Mouse (Mus musculus): Measurements from ENCODE around the gene Elp5. TPM values are rescaled to one million over a fixed set of nuclear protein-coding genes. Genes with fewer than 3 reads are reported as not detected.

Elp5 gene
- polyA plus RNA-seq, 1 experiment from 2014 or later: 154 TPM

DNA sequence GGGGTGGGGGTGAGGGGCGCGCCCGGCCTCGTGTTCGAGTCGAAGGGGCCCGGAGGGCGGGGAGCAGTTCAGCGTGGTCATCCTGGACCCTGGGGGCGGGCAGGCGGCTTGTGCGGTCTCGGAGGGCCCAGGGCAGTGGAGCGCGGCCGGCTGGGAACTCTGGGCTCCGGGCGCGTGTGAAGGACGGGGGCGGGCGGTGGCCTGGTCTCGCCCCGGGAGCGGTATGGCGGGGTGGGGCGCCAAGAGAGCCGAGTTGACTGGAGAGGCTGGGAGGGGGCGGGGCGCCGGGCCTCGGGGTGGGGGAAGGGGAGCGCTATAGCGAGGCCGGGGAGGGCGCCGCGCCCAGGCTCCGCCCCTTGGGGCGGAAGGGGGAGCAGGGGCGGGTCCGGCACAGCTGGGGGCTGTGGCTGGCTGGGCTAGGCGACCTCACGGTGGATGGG, 14.8 kb upstream of the Elp5 start:
- ATAC-seq (ENCODE audit: low FRiP score): peak; percentile 9; the same call in 1 of the 2 replicates
- Histone ChIP-seq H3K36me3 (peaks cover 43% of the 10 kb centered on the region), H3K9me3 (no peaks in the 10 kb centered on the region), H3K27me3 (no peaks in the 10 kb centered on the region), H3K4me3 (peak overlapping the region; percentile 91), H3K4me1 (replicated peaks) (peaks cover 57% of the 10 kb centered on the region), H3K9ac (peak overlapping the region; percentile 94), H3K27ac (peak overlapping the region; percentile 97), H3K4me2 (peak overlapping the region; percentile 71)
- WGBS: 2% methylated on average over 31 of the region's 44 CpGs

DNA sequence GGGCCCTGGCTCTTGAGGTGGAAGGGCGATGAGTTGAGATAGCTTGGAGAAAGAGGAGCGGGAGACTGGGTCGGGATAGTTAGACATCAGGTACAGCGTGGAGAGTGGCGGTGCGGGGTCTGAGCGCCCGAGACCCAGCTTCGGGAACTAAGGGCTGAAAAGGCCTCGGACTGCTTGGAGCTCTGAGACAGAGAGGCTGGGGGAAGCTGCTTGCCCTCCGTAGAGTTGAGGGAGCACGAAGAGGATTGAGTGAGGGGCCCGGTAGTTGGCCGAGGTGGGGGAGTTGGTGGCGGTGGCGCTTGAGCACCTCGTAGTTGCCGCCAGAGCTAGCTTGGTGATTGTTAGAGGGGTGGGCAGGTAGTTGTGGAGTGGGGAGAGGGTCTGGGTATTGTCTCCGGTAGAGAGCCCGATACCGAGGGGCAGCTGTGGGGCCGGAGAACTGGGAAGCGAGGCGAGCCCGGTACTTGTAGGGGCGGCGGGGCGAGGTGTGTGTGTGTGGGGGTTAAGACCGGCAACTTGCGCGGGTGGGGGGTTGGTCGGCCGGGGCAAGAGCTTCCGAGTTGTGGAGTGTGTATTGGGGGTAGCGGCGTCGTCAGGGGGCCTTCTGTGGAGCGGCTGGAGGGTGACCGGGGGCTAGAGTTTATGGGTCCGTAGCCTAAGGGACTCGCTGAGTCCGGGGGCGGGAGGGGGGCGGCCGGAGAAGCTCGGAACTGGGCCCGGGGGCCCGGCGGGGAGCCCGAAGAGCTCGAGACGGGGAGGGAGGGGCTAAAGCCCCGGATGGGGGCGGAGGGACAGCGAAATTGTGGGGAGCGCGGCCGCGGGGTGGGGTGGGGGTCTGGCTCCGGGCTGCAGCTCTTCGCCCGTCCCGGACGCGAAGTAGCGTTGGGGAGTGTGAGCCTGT, 14.1 kb upstream of the Elp5 start:
- Histone ChIP-seq H3K4me3 (peak overlapping the region; percentile 91), H3K9ac (peak overlapping the region; percentile 94), H3K4me1 (replicated peaks) (peaks cover 50% of the 10 kb centered on the region), H3K9me3 (no peaks in the 10 kb centered on the region), H3K36me3 (peaks cover 40% of the 10 kb centered on the region), H3K27me3 (no peaks in the 10 kb centered on the region), H3K27ac (peak overlapping the region; percentile 97), H3K4me2 (peak overlapping the region; percentile 71)
- WGBS: under 1% methylated on average over 65 of the region's 66 CpGs
- ATAC-seq (ENCODE audit: low FRiP score): peak; percentile 3

DNA sequence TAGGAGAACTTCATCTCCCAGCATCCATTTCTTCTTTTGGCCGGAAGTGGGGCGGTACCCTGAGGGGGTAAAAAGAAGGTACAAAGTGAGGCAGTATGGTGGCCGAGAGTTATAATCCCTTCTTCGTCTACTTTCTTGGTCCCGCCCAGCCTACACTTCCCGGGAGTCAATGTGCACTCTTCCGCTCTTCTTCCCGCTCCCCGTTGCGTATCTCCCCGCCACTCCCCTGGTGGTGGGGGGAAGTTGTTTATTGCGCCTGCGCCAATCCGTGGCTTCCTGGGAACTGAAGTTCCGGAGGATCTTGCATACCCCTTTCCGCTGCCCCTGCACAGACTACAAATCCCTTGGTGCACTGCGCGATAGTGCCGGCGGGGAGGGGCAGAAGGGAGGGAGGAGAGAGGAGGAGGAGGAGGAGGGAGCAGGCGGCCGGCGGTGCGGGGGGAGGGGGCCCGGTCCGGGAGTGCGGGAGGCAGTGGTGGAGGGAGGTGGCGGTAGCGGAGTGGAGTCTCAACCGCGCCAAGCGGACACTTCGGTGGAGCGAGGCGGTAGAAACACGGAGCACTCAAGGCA, 13.2 kb upstream of the Elp5 start, which contains the start of gene Phf23:
Phf23 (plus strand) TSS at position 387 of the 570 bp plus-strand sequence.
- peak within 1 kb of the TSS; percentile 71 for H3K4me2 ChIP-seq
- no peaks in the 10 kb centered on the region for H3K9me3 ChIP-seq
- peaks cover 48% of the 10 kb centered on the region for H3K4me1 ChIP-seq (replicated peaks)
- ATAC-seq (ENCODE audit: low FRiP score): peak; percentile 85
- no peaks in the 10 kb centered on the region for H3K27me3 ChIP-seq
- peaks cover 40% of the 10 kb centered on the region for H3K36me3 ChIP-seq
- peak within 1 kb of the TSS; percentile 94 for H3K9ac ChIP-seq
- H3K27ac ChIP-seq: peak within 1 kb of the TSS; percentile 97
- peak within 1 kb of the TSS; percentile 91 for H3K4me3 ChIP-seq
- WGBS: under 1% methylated on average over 36 of the region's 36 CpGs

DNA sequence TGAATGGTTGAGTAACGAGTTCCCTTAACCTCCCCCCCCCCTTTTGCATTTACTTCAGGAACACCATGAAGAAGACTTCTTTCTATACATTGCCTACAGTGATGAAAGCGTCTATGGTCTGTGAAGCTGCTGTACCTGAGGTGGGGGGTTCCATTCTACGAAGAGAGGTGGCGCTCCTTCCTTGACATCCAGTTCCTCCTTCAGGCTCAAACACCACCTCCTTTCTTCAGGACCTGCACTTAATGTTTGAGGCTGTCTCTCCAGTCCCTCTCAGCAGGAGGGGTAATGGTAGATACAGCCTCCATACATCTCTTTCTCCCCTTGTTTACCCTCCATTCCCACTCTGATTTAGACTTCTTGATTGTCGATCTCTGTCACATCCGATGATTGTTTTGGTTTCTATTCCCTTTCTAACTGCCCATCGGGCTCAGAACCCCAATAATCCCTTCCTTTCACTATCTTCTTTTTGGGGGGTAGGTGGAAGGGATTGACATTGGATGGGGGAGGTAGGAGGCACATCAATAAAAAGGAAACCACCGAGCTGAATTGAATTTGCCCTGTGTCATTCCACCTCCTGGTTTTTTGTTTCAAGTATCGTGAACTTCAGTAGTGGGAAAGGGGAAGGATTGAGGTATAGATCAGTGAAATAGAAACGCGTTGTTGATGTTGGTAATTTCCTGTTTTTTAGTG, 12.2 kb upstream of the Elp5 start:
- peaks cover 43% of the 10 kb centered on the region for H3K4me1 ChIP-seq (replicated peaks)
- ATAC-seq (ENCODE audit: low FRiP score): no peak
- peaks cover 45% of the 10 kb centered on the region for H3K36me3 ChIP-seq
- no peak overlapping the region for H3K27ac ChIP-seq
- H3K4me2 ChIP-seq: no peak overlapping the region
- H3K27me3 ChIP-seq: no peaks in the 10 kb centered on the region
- 92% methylated on average over 11 of the region's 11 CpGs for WGBS
- H3K9me3 ChIP-seq: no peaks in the 10 kb centered on the region
- H3K9ac ChIP-seq: no peak overlapping the region
- no peak overlapping the region for H3K4me3 ChIP-seq

DNA sequence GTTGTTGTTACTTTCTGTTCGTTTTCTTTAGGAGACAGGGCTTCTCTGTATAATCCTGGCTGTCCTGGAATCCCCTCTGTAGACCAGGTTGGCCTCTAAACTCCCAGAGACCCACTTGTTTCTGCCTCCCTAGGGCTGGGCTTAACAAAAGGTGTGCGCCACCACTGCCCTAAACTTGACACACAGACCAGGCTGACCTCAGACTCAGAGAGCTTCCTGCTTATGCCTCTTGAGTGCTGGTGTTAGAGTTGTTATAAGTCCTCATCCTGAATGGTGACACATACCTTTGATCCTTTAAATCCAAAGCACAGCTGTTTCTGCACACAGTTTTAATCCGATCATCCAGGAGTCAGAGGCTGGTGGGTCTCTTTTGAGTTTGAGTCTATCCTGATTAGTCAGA, 10.6 kb upstream of the Elp5 start:
- Histone ChIP-seq H3K27me3 (no peaks in the 10 kb centered on the region), H3K4me2 (peak overlapping the region; percentile 78), H3K4me3 (peak overlapping the region; percentile 81), H3K27ac (no peak overlapping the region), H3K4me1 (replicated peaks) (peaks cover 31% of the 10 kb centered on the region), H3K9me3 (no peaks in the 10 kb centered on the region), H3K9ac (peak overlapping the region; percentile 92), H3K36me3 (peaks cover 45% of the 10 kb centered on the region)
- 95% methylated on average over 3 of the region's 3 CpGs for WGBS
- no peak for ATAC-seq (ENCODE audit: low FRiP score)

DNA sequence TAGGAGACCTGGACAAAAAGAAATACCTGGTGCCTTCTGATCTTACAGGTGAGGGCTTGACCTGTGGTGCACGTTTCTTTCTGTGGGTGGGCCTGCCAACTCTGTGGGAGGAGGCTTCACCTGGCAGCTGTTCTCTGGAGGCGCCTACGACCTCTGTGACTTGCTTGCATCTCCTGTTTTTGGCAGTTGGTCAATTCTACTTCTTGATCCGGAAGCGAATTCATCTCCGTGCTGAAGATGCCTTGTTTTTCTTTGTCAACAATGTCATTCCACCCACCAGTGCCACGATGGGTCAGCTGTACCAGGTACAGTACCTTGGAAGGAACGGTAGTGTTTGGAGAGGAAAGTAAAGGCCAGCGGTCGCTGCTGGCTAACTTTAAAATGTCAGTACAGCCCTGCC, 10.1 kb upstream of the Elp5 start:
- H3K27me3 ChIP-seq: no peaks in the 10 kb centered on the region
- H3K27ac ChIP-seq: peak overlapping the region; percentile 69; the same call in 1 of the 2 replicates
- WGBS: 88% methylated on average over 10 of the region's 10 CpGs
- H3K4me3 ChIP-seq: peak overlapping the region; percentile 81
- no peak for ATAC-seq (ENCODE audit: low FRiP score)
- H3K4me1 ChIP-seq (replicated peaks): peaks cover 26% of the 10 kb centered on the region
- no peaks in the 10 kb centered on the region for H3K9me3 ChIP-seq
- H3K36me3 ChIP-seq: peaks cover 48% of the 10 kb centered on the region
- H3K9ac ChIP-seq: peak overlapping the region; percentile 92
- peak overlapping the region; percentile 78 for H3K4me2 ChIP-seq

DNA sequence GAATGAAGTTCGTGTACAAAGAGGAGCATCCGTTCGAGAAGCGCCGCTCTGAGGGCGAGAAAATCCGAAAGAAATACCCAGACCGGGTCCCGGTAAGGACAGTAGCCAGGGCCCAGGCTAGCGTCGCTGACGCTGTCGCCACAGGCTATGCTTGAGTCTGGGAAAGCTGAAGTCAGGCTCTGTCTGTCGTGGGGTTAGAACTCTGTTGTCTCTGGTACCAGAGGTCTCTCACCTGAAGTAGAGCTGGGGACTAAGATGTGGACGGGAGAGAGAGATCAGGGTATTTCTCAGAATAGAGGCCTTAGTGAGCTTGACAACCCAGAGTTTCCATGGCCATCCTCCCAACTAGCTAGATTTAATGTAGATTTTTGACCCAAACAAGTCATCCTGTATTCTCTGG, 9.4 kb upstream of the Elp5 start:
- Histone ChIP-seq H3K36me3 (peaks cover 52% of the 10 kb centered on the region), H3K4me2 (peak overlapping the region; percentile 78), H3K27ac (peak overlapping the region; percentile 94), H3K27me3 (no peaks in the 10 kb centered on the region), H3K4me1 (replicated peaks) (peaks cover 24% of the 10 kb centered on the region), H3K4me3 (peak overlapping the region; percentile 81), H3K9me3 (no peaks in the 10 kb centered on the region), H3K9ac (peak overlapping the region; percentile 92)
- WGBS: 0% methylated on average over 15 of the region's 15 CpGs
- peak; percentile 4 for ATAC-seq (ENCODE audit: low FRiP score)

DNA sequence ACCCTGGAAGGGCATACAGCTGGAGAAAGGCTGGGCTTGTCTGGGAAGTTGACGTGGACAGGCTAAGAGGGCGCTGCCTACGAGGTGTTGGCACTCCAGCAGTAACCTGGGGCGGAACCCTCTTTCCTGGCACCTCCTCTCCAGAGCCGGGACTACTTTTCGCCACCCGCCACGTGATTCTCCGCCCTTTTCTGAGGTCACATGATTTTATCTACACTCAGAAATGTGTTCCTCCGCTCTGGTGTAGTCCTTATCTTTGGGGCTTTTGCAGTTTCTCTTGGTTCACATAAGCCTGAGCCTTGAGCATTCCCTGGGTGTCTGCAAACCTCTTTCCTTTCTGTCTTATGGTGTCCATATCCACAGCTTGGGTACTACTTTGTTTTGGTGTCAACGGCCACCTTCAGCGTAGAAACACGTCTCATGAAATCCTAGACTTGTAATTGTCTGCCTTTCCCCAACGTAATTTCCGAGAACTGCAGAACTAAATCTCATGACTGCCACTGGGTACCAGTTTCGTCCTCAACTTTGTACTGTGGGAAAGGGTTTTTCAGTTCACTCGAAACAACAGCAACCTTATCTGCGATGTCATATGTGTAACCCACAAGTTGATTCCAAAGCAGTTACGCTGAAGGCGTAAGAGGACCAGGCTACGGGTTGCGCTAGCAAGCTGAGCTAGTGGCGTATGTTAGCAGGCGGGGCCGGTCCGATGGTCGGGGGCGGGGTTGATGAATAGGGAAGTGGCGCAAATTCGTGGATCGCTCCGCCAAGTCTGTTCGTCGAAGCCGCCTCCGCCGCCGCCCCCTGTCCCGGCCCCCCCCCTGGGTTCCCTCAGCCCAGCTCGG, 8.8 kb upstream of the Elp5 start, which contains the start of gene Gabarap:
Gabarap (plus strand) TSS at position 294 of the 842 bp plus-strand sequence.
- peak within 1 kb of the TSS; percentile 92 for H3K9ac ChIP-seq
- H3K4me2 ChIP-seq: peak within 1 kb of the TSS; percentile 78
- H3K36me3 ChIP-seq: peaks cover 58% of the 10 kb centered on the region
- peak; percentile 65 for ATAC-seq (ENCODE audit: low FRiP score)
- no peaks in the 10 kb centered on the region for H3K9me3 ChIP-seq
- under 1% methylated on average over 40 of the region's 40 CpGs for WGBS
- peak within 1 kb of the TSS; percentile 81 for H3K4me3 ChIP-seq
- H3K4me1 ChIP-seq (replicated peaks): peaks cover 24% of the 10 kb centered on the region
- peak within 1 kb of the TSS; percentile 94 for H3K27ac ChIP-seq
- H3K27me3 ChIP-seq: no peaks in the 10 kb centered on the region

DNA sequence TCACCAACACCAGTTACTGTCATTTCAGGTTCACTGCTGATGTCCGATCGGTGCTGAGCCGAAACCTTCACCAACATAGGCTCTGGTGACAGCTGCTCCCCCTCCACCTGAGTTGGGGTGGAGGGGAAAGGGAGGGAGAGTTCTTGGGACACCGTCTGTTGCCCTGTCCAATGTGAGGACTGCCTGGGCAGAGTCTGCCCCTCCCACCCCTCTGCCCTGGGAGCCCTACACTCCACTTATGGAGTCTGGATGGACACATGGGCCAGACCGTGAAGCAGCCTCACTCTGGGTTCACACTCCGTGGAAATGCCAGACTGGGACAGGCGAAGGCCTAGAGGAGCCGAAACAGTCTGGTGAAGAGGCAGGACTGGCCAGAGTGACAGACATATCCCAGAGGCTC, 7.6 kb upstream of the Elp5 start:
- 92% methylated on average over 8 of the region's 8 CpGs for WGBS
- no peaks in the 10 kb centered on the region for H3K9me3 ChIP-seq
- H3K4me3 ChIP-seq: no peak overlapping the region
- no peak for ATAC-seq (ENCODE audit: low FRiP score)
- H3K4me2 ChIP-seq: no peak overlapping the region
- H3K9ac ChIP-seq: 0 out of 2 replicates have a peak overlapping the region, but pooled peaks have one; percentile 29
- peaks cover 67% of the 10 kb centered on the region for H3K36me3 ChIP-seq
- H3K27ac ChIP-seq: peak overlapping the region; percentile 94
- H3K4me1 ChIP-seq (replicated peaks): peaks cover 24% of the 10 kb centered on the region
- H3K27me3 ChIP-seq: no peaks in the 10 kb centered on the region

DNA sequence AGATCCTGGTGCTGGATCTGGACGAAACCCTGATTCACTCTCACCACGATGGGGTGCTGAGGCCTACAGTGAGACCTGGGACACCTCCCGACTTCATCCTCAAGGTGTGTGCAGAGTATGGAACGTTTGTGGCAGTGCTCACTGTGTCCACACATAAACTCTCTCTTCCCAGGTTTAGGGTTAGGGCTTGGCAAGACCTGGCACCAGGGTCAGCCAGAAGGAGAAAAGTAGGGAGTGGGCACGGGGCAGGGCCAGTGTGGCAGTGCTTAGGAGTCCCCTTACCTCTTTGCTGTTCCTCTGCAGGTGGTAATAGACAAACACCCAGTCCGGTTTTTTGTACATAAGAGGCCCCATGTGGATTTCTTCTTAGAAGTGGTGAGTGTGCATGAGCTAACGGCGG, 2.1 kb upstream of the Elp5 start:
- H3K9ac ChIP-seq: no peak overlapping the region
- no peak overlapping the region for H3K4me3 ChIP-seq
- WGBS: 94% methylated on average over 8 of the region's 8 CpGs
- peaks cover 48% of the 10 kb centered on the region for H3K36me3 ChIP-seq
- peaks cover 27% of the 10 kb centered on the region for H3K4me1 ChIP-seq (replicated peaks)
- no peaks in the 10 kb centered on the region for H3K27me3 ChIP-seq
- H3K4me2 ChIP-seq: no peak overlapping the region
- no peak overlapping the region for H3K27ac ChIP-seq
- ATAC-seq (ENCODE audit: low FRiP score): no peak
- H3K9me3 ChIP-seq: no peaks in the 10 kb centered on the region

DNA sequence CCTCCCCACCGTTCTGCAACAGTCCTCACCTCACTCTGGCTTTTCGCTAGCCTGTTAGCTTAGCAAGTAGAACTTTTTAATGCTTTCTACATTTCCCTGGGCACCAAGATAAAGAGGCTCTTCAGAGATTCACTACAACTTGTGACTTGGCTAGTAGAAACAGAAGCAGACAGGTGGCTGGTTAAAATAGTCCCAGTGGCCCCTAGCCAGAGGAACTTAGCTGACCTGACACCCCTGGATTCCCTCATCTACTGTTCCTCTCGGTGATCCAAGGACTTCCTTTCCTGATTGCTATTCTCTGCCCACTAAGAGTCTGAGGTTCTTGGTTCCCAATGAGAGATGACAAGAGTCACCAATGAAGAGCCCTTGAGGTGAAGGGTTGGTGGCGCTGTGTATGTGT, 1.1 kb upstream of the Elp5 start:
- H3K9ac ChIP-seq: peak overlapping the region; percentile 98
- H3K4me2 ChIP-seq: peak overlapping the region; percentile 94
- ATAC-seq (ENCODE audit: low FRiP score): no peak
- no peak overlapping the region for H3K27ac ChIP-seq
- H3K9me3 ChIP-seq: no peaks in the 10 kb centered on the region
- WGBS: 85% methylated on average over 4 of the region's 4 CpGs
- H3K36me3 ChIP-seq: peaks cover 41% of the 10 kb centered on the region
- peak overlapping the region; percentile 99 for H3K4me3 ChIP-seq
- no peaks in the 10 kb centered on the region for H3K27me3 ChIP-seq
- H3K4me1 ChIP-seq (replicated peaks): peaks cover 33% of the 10 kb centered on the region

Measured in hindbrain, embryonic 13.5 days (tissue).